Mouse (Mus musculus): ENCODE data around the gene Dlg2.

Dlg2 gene

GRCm38 (mm10) chr7:92492262-92492661 is 2015.8 kb downstream of the Dlg2 start:
- DNase-seq, result no peak

GRCm38 (mm10) chr7:92493521-92493920 is 2017.0 kb downstream of the Dlg2 start:
- DNase-seq, result no peak
